ENCODE assay signal across 8 mouse cellular contexts in the genomic region with DNA sequence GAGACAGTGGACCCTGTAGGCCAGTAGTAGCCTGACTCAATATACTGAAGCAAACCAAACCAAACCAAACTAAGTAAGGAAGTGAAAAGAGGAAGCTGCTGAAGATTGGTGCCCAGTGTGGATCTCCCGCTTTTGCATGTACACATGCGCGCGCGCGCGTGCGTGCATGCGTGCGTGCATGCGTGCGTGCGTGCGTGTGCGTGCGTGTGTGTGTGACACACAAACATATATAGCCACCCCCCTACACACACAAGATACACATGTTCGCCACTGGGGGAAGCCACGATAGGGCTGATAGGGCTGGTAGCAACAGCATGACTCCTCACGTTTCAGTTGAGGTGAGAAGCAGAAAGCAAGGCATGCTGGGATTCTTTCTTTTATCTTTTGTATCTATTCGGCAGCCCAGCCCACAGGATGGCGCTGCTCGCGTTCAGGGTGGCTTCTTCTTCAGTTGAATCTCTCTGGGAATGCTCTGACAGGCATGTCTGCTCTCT. TPM values are rescaled to one million over a fixed set of nuclear protein-coding genes. Genes with fewer than 3 reads are reported as not detected.
DNase-seq lines count a peak whose midpoint lies in the region; ATAC-seq lines count a peak whose summit lies in the region.

No protein-coding gene starts in this region.

- H3K4me3 ChIP-seq in heart, embryonic 11.5 days (ENCODE audit: low read depth, low read length) = peak overlapping the region; percentile 12

- 31% methylated on average over 23 of the region's 23 CpGs for WGBS in heart, embryonic 11.5 days (ENCODE audit: insufficient replicate concordance)

- H3K27me3 ChIP-seq in heart, embryonic 11.5 days (ENCODE audit: control insufficient read depth, insufficient read depth, low read length) = peaks cover 21% of the 10 kb centered on the region

- peak overlapping the region; percentile 52 for H3K4me2 ChIP-seq in heart, embryonic 11.5 days

- peaks cover 6% of the 10 kb centered on the region for H3K4me1 ChIP-seq in heart, embryonic 11.5 days (ENCODE audit: control insufficient read depth, insufficient read depth, low read length)

- DNase-seq in heart, postnatal 10 days = no peak
- DNase-seq in ES-CJ7 (ENCODE audit: low read depth, low spot score) = peak; percentile 97
- peak; percentile 78 for DNase-seq in embryo, embryonic 10 days (ENCODE audit: low spot score)
- DNase-seq in spleen, postnatal 36 days (ENCODE audit: low spot score in 2 of 2) = peak; percentile 63 to 79
- DNase-seq in adrenal gland, postnatal 4 days (ENCODE audit: low spot score in 2 of 2) = no peak

- H3K36me3 ChIP-seq in heart, embryonic 11.5 days (ENCODE audit: control insufficient read depth, insufficient read depth, low read length) = no peaks in the 10 kb centered on the region

- no peak overlapping the region for H3K27ac ChIP-seq in heart, embryonic 11.5 days (ENCODE audit: low read depth, low read length)

- intact Hi-C loops in heart, postnatal 10 days (cut with DNase I) = no loop called here

- peak overlapping the region; percentile 43; the same call in 1 of the 2 replicates for H3K9ac ChIP-seq in heart, embryonic 11.5 days (ENCODE audit: low read depth, low read length)

- no peak for ATAC-seq in heart, embryonic 11.5 days (replicated peaks; ENCODE audit: insufficient number of reproducible peaks, low FRiP score, low TSS enrichment)
- peak; percentile 25 for ATAC-seq in inflammation-experienced regulatory T-cells, adult 6 months
- peak; percentile 94 for ATAC-seq in megakaryocyte, adult 5-6 weeks (ENCODE audit: poor library complexity, severe bottlenecking)

- no peaks in the 10 kb centered on the region for H3K9me3 ChIP-seq in heart, embryonic 11.5 days (replicated peaks; ENCODE audit: control insufficient read depth, low read length)

RNA-seq across cellular contexts. Expression of a gene that starts 6.4 kb away (rescaled TPM):
- polyA plus RNA-seq in heart, embryonic 11.5 days (2014; fragmentation: Nextera tagmentation; extraction: Ambion mirVana) = 42.8 and 46.5 TPM in 2 replicates
- 10 to 100 TPM; 10.8 to 17.1 TPM for total RNA-seq in heart, postnatal 10 days (2021)
- 1 to 10 TPM in 2 of 3 experiments, under 1 TPM in 1; 0.63 to 1.4 (median 1.4) TPM for polyA plus RNA-seq in inflammation-experienced regulatory T-cells, adult 6 months (2017; shearing (Covaris generic))
- 0.14 TPM in 1 of 2 replicates, not detected in the other for total RNA-seq in megakaryocyte, adult 5-6 weeks (2015)
- total RNA-seq in megakaryocyte, adult 5-6 weeks (2017) = 0.15 and 0.37 TPM in 2 replicates
- 10 to 100 TPM in 1 of 2 experiments, 1 to 10 TPM in 1; 8.0 to 15.4 TPM for total RNA-seq in adrenal gland, postnatal 4 days (2021)

Comparison
In these comparisons a context has a peak if more than half of its experiments do, and no peak if none do; other contexts are left out.
1. DNase-seq: peak in ES-CJ7 (single experiment), embryo, embryonic 10 days (single experiment) and spleen, postnatal 36 days (2 of 2); none in heart, postnatal 10 days (0 of 2) and adrenal gland, postnatal 4 days (0 of 2).
2. RNA of a gene that starts 6.4 kb away (total RNA-seq): 10.8 to 17.1 TPM in heart, postnatal 10 days and 8.0 to 15.4 TPM in adrenal gland, postnatal 4 days; 0.14 to 0.37 TPM in megakaryocyte, adult 5-6 weeks; every median in the first group is over 4 times any median in the second.